Mouse (Mus musculus): ENCODE data around the gene Olfr8. TPM values are rescaled to one million over a fixed set of nuclear protein-coding genes. Genes with fewer than 3 reads are reported as not detected.
"Not testable (repeated sequence)": the region's sequence is repeated elsewhere in the genome, so short reads cannot be mapped to it uniquely, and the experiment has no call there.

Gene Olfr8
- not detected for total RNA-seq (2021)
- long read RNA-seq, experiment 1, result 0 reads
- long read RNA-seq, experiment 2, result 0 reads

DNA sequence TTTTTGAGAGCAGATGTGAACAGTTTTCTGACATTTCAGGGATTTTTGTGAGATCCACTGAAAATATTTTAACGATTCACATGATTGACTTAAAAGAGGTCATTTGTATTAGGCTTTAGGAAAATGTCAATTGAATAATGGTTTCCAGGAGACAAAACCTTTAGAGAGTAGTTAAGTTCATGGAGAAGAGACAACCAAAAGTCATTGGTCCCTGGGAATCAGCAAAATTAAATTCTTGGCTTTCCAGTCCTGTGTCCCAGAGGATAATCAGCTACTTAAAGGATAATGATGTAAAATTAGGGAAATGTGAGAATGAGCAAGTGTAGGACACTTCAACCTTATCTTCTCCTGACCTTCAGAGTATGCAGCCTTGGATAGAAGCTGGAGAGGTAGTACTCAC, at the start of gene Olfr8:
Gene Olfr8, plus strand, starts transcription at position 301 of the 400 bp plus-strand sequence.
- DNase-seq, result not testable (repeated sequence)

DNA sequence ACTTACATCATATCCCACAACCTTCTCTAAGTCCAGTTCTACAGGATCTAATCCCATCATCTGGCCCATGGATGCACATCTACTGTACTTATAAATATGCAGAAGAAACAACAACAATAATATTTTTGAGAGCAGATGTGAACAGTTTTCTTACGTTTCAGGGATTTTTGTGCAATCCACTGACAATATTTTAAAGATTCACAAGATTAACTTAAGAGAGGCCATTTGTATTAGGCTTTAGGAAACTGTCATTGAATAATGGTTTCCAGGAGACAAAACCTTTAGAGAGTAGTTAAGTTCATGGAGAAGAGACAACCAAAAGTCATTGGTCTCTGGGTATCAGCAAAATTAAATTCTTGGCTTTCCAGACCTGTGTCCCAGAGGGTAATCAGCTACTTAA, 37.6 kb upstream of the Olfr8 start, which contains the start of gene Olfr1354:
Gene Olfr1354, plus strand, starts transcription at position 301 of the 400 bp plus-strand sequence.
- DNase-seq, result not testable (repeated sequence)

DNA sequence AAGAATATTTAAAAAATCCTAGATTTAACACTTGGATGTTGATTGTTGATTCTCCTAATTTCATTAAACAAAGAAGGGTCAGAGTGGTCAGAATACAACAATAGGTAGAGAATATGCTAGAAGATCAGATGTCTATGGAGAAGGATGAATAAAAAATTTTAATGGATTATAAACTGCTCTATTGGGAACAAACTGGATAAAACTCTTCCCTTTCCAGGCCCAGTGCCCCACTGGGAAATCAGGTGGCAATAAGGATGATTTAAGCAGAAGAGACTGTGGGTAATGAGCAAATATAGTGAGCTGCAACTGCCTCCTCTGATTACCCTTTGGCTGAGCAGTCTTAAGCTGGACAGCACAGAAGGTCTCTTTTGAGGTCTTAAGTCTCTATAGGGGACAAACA, 12.6 kb downstream of the Olfr8 start, which contains the start of gene Olfr1353:
Gene Olfr1353, plus strand, starts transcription at position 301 of the 400 bp plus-strand sequence.
- DNase-seq, result not testable (repeated sequence)

DNA sequence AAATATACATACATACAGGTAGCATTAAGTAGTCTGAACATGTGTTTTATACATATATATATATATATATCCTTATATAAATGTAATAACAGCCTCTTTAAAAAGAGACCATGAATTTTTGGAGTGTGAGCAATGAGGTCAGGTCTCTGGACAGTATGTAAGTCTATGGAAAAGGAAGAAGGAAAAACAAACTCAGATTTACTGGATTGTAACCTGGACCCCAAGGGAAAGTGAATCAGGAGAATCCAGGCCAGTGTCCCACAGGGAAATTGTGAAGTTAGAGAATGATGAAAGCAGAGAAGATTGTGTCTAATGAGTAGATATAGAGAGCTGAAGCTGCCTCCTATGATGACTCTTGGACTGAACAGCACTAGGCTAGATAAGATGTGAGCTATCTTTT, 30.3 kb downstream of the Olfr8 start, which contains the start of gene Olfr1352:
Gene Olfr1352, plus strand, starts transcription at position 301 of the 400 bp plus-strand sequence.
- DNase-seq, result no peak

Other genes starting within 250 kb of the Olfr8 start
- not detected for gene Casp14, start 232.3 kb upstream of the Olfr8 start, total RNA-seq (2021)
- gene Ccdc105, start 197.6 kb upstream of the Olfr8 start, total RNA-seq (2021), result not detected
- gene Slc1a6, start 170.1 kb upstream of the Olfr8 start, total RNA-seq (2021), result not detected
- gene Olfr1356, start 98.5 kb upstream of the Olfr8 start, total RNA-seq (2021), result not detected
- not detected for gene Olfr1355, start 75.1 kb upstream of the Olfr8 start, total RNA-seq (2021)
- gene Olfr1354, start 37.5 kb upstream of the Olfr8 start, total RNA-seq (2021), result not detected
- not detected for gene Olfr1353, start 12.7 kb downstream of the Olfr8 start, total RNA-seq (2021)
- not detected for gene Olfr1352, start 30.4 kb downstream of the Olfr8 start, total RNA-seq (2021)
- not detected for gene Olfr1351, start 61.8 kb downstream of the Olfr8 start, total RNA-seq (2021)
- gene Olfr57, start 78.1 kb downstream of the Olfr8 start, total RNA-seq (2021), result not detected
- 1 to 10 TPM; 8.0 to 8.5 TPM for gene 2610008E11Rik, start 147.0 kb downstream of the Olfr8 start, total RNA-seq (2021)
- not detected for gene Vmn2r80, start 198.1 kb downstream of the Olfr8 start, total RNA-seq (2021)